Mouse (Mus musculus) forebrain, postnatal 0 days (tissue): ENCODE results near the gene Golga2. TPM values are rescaled to one million over a fixed set of nuclear protein-coding genes. Genes with fewer than 3 reads are reported as not detected.

Experiments used
- ATAC-seq: fragments of 200-750 bp; cut with Nextera tagmentation; 2 replicates; pipeline ENCODE4 v1.8.0; 2017; ENCODE audit warnings: mild to moderate bottlenecking, moderate library complexity
- DNase-seq: peaks from one replicate; pipeline ENCODE4 v3.0.0-alpha.2; 2015
- H3K27ac ChIP-seq: fragments of 300-500 bp; sonication (generic); 2 replicates; pipeline ENCODE4 v1.5.1; 2014; ENCODE audit warnings: low read depth, mild to moderate bottlenecking, antibody characterized with exemption, low read length, moderate library complexity, mixed read lengths
- H3K27me3 ChIP-seq: fragments of 300-500 bp; sonication (generic); 2 replicates; pipeline ENCODE4 v1.6.1; 2014; ENCODE audit warnings: mild to moderate bottlenecking, low read length, mixed read lengths; ENCODE audit not compliant: insufficient read depth
- H3K36me3 ChIP-seq: fragments of 300-500 bp; sonication (generic); 2 replicates; pipeline ENCODE4 v1.6.1; 2014; ENCODE audit warnings: mild to moderate bottlenecking, moderate library complexity; ENCODE audit not compliant: insufficient read depth
- H3K4me1 ChIP-seq: fragments of 300-500 bp; sonication (generic); 2 replicates; pipeline ENCODE4 v1.6.1; 2014; ENCODE audit warnings: antibody characterized with exemption; ENCODE audit not compliant: insufficient read depth
- H3K4me2 ChIP-seq: fragments of 300-500 bp; sonication (generic); 2 replicates; pipeline ENCODE4 v1.6.1; 2014; ENCODE audit warnings: low read depth, mild to moderate bottlenecking, moderate library complexity
- H3K4me3 ChIP-seq: fragments of 300-500 bp; sonication (generic); 2 replicates; pipeline ENCODE4 v1.5.1; 2014; ENCODE audit warnings: low read depth, low read length, mixed read lengths
- H3K9ac ChIP-seq: fragments of 300-500 bp; sonication (generic); 2 replicates; pipeline ENCODE4 v1.6.1; 2014; ENCODE audit warnings: mild to moderate bottlenecking
- H3K9me3 ChIP-seq: fragments of 300-500 bp; sonication (generic); 2 replicates; pipeline ENCODE4 v1.6.1; 2016; ENCODE audit warnings: low read length
- CTCF ChIP-seq: sonication (generic); IDR thresholded peaks from 2 replicates; pipeline ENCODE4 v1.5.1; 2016; ENCODE audit warnings: antibody characterized with exemption, control low read depth, low read depth
- WGBS: fragments of 180-500 bp; shearing (Covaris S2); extraction: QIAGEN DNeasy Blood & Tissue Kit; methylation state at CpG from one replicate; pipeline ENCODE4 v1.1.7; 2014; 5-methylcytosine and 5-hydroxymethylcytosine counted together
- polyA plus RNA-seq: library from polyadenylated mRNA; unstranded; fragments of >200 nt; fragmentation: Nextera tagmentation; extraction: Ambion mirVana; gene quantifications from 2 replicates; pipeline ENCODE4 v1.2.1, GENCODE M21; 2015
- total RNA-seq: library from RNA; depleted of rRNA; stranded (reverse); fragments of >200 nt; gene quantifications from 2 replicates; pipeline ENCODE4 v1.2.3, GENCODE M21; 2014

Gene Golga2
- total and polyA plus RNA-seq, 2 experiments from 2014 or later, result 22.1 to 64.4 TPM

DNA sequence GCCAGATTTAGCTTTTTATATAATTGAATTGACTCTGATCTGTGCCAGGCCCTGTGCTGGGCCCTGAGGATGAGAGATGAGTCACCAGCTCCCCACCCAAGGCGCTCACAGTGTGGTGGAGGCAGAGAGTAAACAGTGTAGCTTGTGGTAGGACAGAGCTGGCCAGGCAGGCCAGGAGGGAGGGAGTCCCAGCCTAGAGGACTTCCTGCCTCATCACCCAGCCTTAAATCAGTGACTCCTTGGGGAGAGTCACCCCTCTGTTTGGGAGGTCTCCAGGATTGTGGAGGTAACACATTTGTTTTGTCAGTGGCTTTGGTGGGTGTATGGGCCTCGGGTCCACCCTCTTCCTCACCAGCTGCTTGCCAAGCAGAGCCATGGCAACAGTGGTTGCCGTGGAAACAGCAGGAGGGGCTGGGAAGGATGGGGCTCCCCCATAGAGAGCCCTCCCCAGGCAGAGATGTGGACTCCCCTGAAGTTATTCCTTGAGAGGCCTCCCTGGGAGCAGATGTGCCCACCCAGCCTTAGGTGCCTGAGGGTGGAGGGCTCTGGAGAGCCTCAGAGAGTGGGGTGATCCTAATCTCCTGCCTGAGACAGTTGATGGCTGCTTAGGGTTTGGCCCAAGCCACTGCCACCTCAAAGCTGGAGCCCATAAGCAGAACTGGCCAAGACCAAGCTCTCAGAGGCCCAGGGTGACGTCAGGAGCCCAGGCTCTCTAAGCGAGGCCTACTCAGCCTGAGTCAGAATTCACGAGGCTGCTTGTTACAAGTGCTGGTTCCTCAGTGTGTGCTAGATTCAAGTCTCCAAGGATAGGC, 55.6 kb downstream of the Golga2 start:
- H3K4me2 ChIP-seq, result no peak overlapping the region
- DNase-seq (peak; percentile 24), ATAC-seq (peak; percentile 63)
- peak overlapping the region; percentile 29; the same call in 1 of the 2 replicates for H3K27ac ChIP-seq
- TF ChIP-seq CTCF, result no peak
- peak overlapping the region; percentile 3 for H3K9ac ChIP-seq
- H3K36me3 ChIP-seq, result peaks cover 19% of the 10 kb centered on the region
- H3K9me3 ChIP-seq, result no peaks in the 10 kb centered on the region
- H3K27me3 ChIP-seq, result no peaks in the 10 kb centered on the region
- no peak overlapping the region for H3K4me3 ChIP-seq
- H3K4me1 ChIP-seq, result no peaks in the 10 kb centered on the region; the same call in 1 of the 2 replicates
- 66% methylated on average over 6 of the region's 6 CpGs for WGBS

DNA sequence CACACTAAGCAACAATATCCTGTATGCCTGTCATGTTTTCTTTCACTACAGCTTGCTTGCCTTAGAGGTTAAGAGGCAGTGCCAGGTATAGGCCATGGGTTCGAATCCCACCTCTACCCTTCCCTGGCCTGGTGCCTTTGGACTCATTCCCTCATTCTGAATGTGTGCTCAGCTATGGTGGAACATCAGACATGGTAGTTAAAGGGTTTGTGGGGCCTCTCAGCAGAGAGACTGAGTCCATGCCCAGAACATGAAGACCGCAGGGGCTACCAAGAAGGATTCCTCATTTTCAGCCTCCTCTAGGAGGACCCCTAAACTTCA, 56.1 kb downstream of the Golga2 start:
- peak overlapping the region; percentile 29; the same call in 1 of the 2 replicates for H3K27ac ChIP-seq
- H3K9ac ChIP-seq, result no peak overlapping the region
- H3K27me3 ChIP-seq, result no peaks in the 10 kb centered on the region
- 95% methylated on average over 2 of the region's 2 CpGs for WGBS
- no peaks in the 10 kb centered on the region for H3K9me3 ChIP-seq
- peaks cover 14% of the 10 kb centered on the region for H3K36me3 ChIP-seq
- no peak for ATAC-seq
- H3K4me1 ChIP-seq, result no peaks in the 10 kb centered on the region; the same call in 1 of the 2 replicates
- no peak overlapping the region for H3K4me2 ChIP-seq
- no peak for TF ChIP-seq CTCF
- H3K4me3 ChIP-seq, result no peak overlapping the region
- DNase-seq, result no peak

- Histone ChIP-seq H3K27me3 (no peaks in the 10 kb centered on the region), H3K9ac (no peak overlapping the region), H3K4me1 (no peaks in the 10 kb centered on the region; the same call in 1 of the 2 replicates), H3K27ac (no peak overlapping the region), H3K4me3 (no peak overlapping the region), H3K36me3 (peaks cover 11% of the 10 kb centered on the region; the same call in 1 of the 2 replicates), H3K9me3 (no peaks in the 10 kb centered on the region), H3K4me2 (no peak overlapping the region)
- no peak for TF ChIP-seq CTCF
- 72% methylated on average over 10 of the region's 10 CpGs for WGBS
- ATAC-seq, result no peak
- no peak for DNase-seq
Observed at GRCm38 (mm10) chr2:32344056-32344455, 56.9 kb downstream of the Golga2 start.

GRCm38 (mm10) chr2:32344598-32345321, 57.6 kb downstream of the Golga2 start:
- H3K36me3 ChIP-seq, result peaks cover 4% of the 10 kb centered on the region; the same call in 1 of the 2 replicates
- no peak overlapping the region for H3K4me3 ChIP-seq
- ATAC-seq (no peak), DNase-seq (no peak)
- no peak overlapping the region for H3K9ac ChIP-seq
- WGBS, result 57% methylated on average over 14 of the region's 14 CpGs
- no peaks in the 10 kb centered on the region for H3K27me3 ChIP-seq
- no peak for TF ChIP-seq CTCF
- no peak overlapping the region for H3K27ac ChIP-seq
- H3K9me3 ChIP-seq, result no peaks in the 10 kb centered on the region
- no peaks in the 10 kb centered on the region; the same call in 1 of the 2 replicates for H3K4me1 ChIP-seq
- H3K4me2 ChIP-seq, result no peak overlapping the region

- H3K36me3 ChIP-seq, result peaks cover 3% of the 10 kb centered on the region; the same call in 1 of the 2 replicates
- H3K9me3 ChIP-seq, result no peaks in the 10 kb centered on the region
- 78% methylated on average over 6 of the region's 6 CpGs for WGBS
- no peak overlapping the region for H3K4me2 ChIP-seq
- H3K9ac ChIP-seq, result no peak overlapping the region
- TF ChIP-seq CTCF, result no peak
- peaks cover 9% of the 10 kb centered on the region; the same call in 1 of the 2 replicates for H3K4me1 ChIP-seq
- DNase-seq, result no peak
- H3K27me3 ChIP-seq, result no peaks in the 10 kb centered on the region
- H3K27ac ChIP-seq, result no peak overlapping the region
- H3K4me3 ChIP-seq, result no peak overlapping the region
- ATAC-seq, result no peak
Observed at GRCm38 (mm10) chr2:32347019-32347418, 59.8 kb downstream of the Golga2 start.

DNA sequence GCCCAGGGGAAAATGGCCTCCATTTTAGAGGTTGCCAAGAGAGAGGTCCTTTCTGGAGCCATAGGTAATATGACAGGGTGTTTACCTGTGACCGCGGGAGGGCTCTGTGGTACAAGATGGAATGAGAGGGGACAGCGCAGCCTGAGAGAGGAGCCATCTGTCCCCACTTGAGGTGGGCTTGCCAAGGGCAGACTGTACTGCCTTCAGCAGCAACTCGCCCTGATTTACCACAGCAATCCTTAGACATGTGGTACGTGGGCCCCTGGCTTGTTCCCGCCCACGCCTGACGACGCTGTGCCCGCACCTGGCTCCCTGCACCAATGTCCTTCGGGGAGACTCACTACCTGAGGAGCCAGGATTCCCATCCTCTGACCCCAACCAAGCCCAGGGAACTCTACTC, 61.1 kb downstream of the Golga2 start:
- no peaks in the 10 kb centered on the region for H3K36me3 ChIP-seq
- no peak for DNase-seq
- ATAC-seq, result no peak
- H3K9me3 ChIP-seq, result no peaks in the 10 kb centered on the region
- peaks cover 9% of the 10 kb centered on the region; the same call in 1 of the 2 replicates for H3K4me1 ChIP-seq
- H3K27me3 ChIP-seq, result no peaks in the 10 kb centered on the region
- no peak overlapping the region for H3K9ac ChIP-seq
- no peak overlapping the region for H3K27ac ChIP-seq
- H3K4me2 ChIP-seq, result no peak overlapping the region
- H3K4me3 ChIP-seq, result no peak overlapping the region
- TF ChIP-seq CTCF, result no peak
- WGBS, result 81% methylated on average over 11 of the region's 11 CpGs
